Mouse (Mus musculus): ENCODE results near the gene Cfap61.

DNA sequence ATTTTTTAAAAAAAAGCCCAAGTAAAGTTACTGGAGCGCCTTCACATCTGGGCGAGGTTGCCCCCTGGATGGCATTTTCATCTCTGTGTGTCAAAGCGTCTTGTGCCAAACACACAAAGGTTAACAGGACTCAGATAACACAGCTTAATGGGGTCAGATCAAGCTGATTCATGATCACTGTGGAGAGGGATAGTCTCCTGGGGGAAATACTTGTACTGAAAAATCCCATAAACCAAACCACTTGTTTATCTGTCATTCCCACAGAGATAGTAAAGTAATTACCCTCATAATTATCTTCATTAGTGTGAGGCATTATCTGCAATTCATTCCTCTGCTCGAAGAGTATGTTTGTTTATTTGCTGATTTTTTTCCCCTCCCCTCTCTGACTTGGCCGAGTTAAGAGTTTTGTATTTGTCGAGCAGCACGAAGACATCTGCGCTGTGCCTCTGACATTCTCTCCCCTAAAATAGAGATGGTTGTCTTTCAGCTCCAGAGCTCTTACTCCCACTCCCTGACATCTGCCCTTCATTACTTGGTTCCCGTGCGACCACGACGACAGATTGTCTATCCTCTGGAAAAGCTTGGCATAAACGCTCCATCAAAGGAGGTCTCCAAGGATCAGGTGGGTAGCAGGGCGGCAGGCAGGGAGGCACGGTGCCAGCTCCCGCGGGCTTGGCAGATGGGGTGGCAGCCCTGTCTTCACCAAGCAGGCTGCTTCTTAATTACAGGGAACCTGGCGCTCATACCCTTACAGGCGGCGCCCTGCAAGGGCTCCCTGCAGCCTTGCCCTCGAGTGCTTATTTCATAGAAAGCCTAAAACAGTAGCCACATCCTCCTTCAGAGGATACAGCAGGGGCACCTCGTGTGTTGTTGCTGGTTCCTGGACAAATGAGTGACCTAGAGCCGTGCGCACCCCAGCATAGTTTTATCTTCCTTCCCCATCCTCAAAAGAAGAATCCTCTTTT, 110.6 kb downstream of the Cfap61 start:
- TF ChIP-seq CTCF (IDR thresholded peaks at IDR 0.05; ENCODE audit: low read depth) (no peak), EP300 (IDR thresholded peaks at IDR 0.05; ENCODE audit: low read depth) (no peak)

Data from liver, postnatal 0 days (tissue).